Mouse (Mus musculus): Measurements from ENCODE around the gene Ankrd40.

The Ankrd40 gene

GRCm38 (mm10) chr11:94327693-94328643, at the start of gene Ankrd40:
Gene Ankrd40, plus strand, starts transcription at chr11:94328001.
- DNase-seq (ENCODE audit: low spot score): peak; percentile 97

- no peak for DNase-seq (ENCODE audit: low spot score)
These were observed 46.3 kb upstream of the Ankrd40 start, which contains the start of gene Gm21885 for GRCm38 (mm10) chr11:94281199-94282181. Gene Gm21885, plus strand, starts transcription at chr11:94281873.

GRCm38 (mm10) chr11:94282291-94282690, 45.5 kb upstream of the Ankrd40 start:
- no peak for DNase-seq (ENCODE audit: low spot score)

- DNase-seq (ENCODE audit: low spot score): no peak
These were observed 44.2 kb upstream of the Ankrd40 start for GRCm38 (mm10) chr11:94283536-94284099.

GRCm38 (mm10) chr11:94285886-94286574, 41.8 kb upstream of the Ankrd40 start:
- DNase-seq (ENCODE audit: low spot score): no peak

GRCm38 (mm10) chr11:94287105-94287504, 40.7 kb upstream of the Ankrd40 start:
- DNase-seq (ENCODE audit: low spot score): no peak

GRCm38 (mm10) chr11:94290062-94290740, 37.6 kb upstream of the Ankrd40 start:
- no peak for DNase-seq (ENCODE audit: low spot score)

- no peak for DNase-seq (ENCODE audit: low spot score)
These were observed 32.6 kb upstream of the Ankrd40 start for GRCm38 (mm10) chr11:94294996-94295845.

GRCm38 (mm10) chr11:94312733-94313132, 15.1 kb upstream of the Ankrd40 start:
- no peak for DNase-seq (ENCODE audit: low spot score)

- no peak for DNase-seq (ENCODE audit: low spot score)
These were observed 13.6 kb upstream of the Ankrd40 start for GRCm38 (mm10) chr11:94314098-94314652.

- no peak for DNase-seq (ENCODE audit: low spot score)
These were observed 12.5 kb upstream of the Ankrd40 start for GRCm38 (mm10) chr11:94315308-94315707.

- DNase-seq (ENCODE audit: low spot score): no peak
These were observed 11.3 kb upstream of the Ankrd40 start for GRCm38 (mm10) chr11:94316528-94316927.

GRCm38 (mm10) chr11:94317014-94317413, 10.8 kb upstream of the Ankrd40 start:
- DNase-seq (ENCODE audit: low spot score): no peak

- DNase-seq (ENCODE audit: low spot score): no peak
These were observed 10.3 kb upstream of the Ankrd40 start for GRCm38 (mm10) chr11:94317515-94317914.

- no peak for DNase-seq (ENCODE audit: low spot score)
These were observed 9.7 kb upstream of the Ankrd40 start for GRCm38 (mm10) chr11:94318056-94318455.

- DNase-seq (ENCODE audit: low spot score): peak; percentile 30
These were observed 6.6 kb upstream of the Ankrd40 start for GRCm38 (mm10) chr11:94320969-94321930.

GRCm38 (mm10) chr11:94321931-94322400, 5.8 kb upstream of the Ankrd40 start, which contains the start of gene Luc7l3:
Gene Luc7l3, minus strand, starts transcription at chr11:94321988.
- peak; percentile 94 for DNase-seq (ENCODE audit: low spot score)

- DNase-seq (ENCODE audit: low spot score): no peak
These were observed 5.2 kb upstream of the Ankrd40 start for GRCm38 (mm10) chr11:94322636-94323035.

Data from MN1 (cell line).